ENCODE assay signal across 8 mouse cellular contexts in genomic region chr11:82683765-82684505, GRCm38 (mm10).
DNase-seq lines count a peak whose midpoint lies in the region; ATAC-seq lines count a peak whose summit lies in the region.

No protein-coding gene starts in this region.

- WGBS in embryonic facial prominence, embryonic 15.5 days = 47% methylated on average over 12 of the region's 12 CpGs
- 52% methylated on average over 12 of the region's 12 CpGs for WGBS in neural tube, embryonic 15.5 days

- H3K4me3 ChIP-seq in embryonic facial prominence, embryonic 15.5 days (replicated peaks) = no peak overlapping the region
- no peak overlapping the region for H3K4me3 ChIP-seq in neural tube, embryonic 15.5 days (replicated peaks)

- H3K9ac ChIP-seq in embryonic facial prominence, embryonic 15.5 days = no peak overlapping the region
- H3K9ac ChIP-seq in neural tube, embryonic 15.5 days (replicated peaks) = no peak overlapping the region; the same call in 1 of the 2 replicates

- no peak for DNase-seq in frontal cortex, postnatal 25 days (ENCODE audit: low spot score in 2 of 2)
- DNase-seq in right cerebral cortex, adult 18-20 months = peak; percentile 39
- DNase-seq in right cerebral cortex, postnatal 36 days (ENCODE audit: low spot score in 2 of 2) = no peak
- peak; percentile 53 to 62 for DNase-seq in kidney, postnatal 4 days

- peak; percentile 61 for ATAC-seq in frontal cortex, adult (ENCODE audit: low TSS enrichment)
- ATAC-seq in embryonic facial prominence, embryonic 15.5 days (ENCODE audit: insufficient number of reproducible peaks, low FRiP score, low TSS enrichment, low read depth) = peak; percentile 64; the same call in 1 of the 2 replicates
- ATAC-seq in neural tube, embryonic 15.5 days (ENCODE audit: low FRiP score) = peak; percentile 69; the same call in 1 of the 2 replicates
- no peak for ATAC-seq in megakaryocyte, adult 5-6 weeks (ENCODE audit: poor library complexity, severe bottlenecking)

- H3K4me1 ChIP-seq in embryonic facial prominence, embryonic 15.5 days = peaks cover 16% of the 10 kb centered on the region
- peaks cover 14% of the 10 kb centered on the region for H3K4me1 ChIP-seq in neural tube, embryonic 15.5 days

- H3K36me3 ChIP-seq in embryonic facial prominence, embryonic 15.5 days = no peaks in the 10 kb centered on the region
- H3K36me3 ChIP-seq in neural tube, embryonic 15.5 days = no peaks in the 10 kb centered on the region

- H3K27me3 ChIP-seq in embryonic facial prominence, embryonic 15.5 days = peaks cover 8% of the 10 kb centered on the region; the same call in 1 of the 2 replicates
- H3K27me3 ChIP-seq in neural tube, embryonic 15.5 days (replicated peaks) = peaks cover 8% of the 10 kb centered on the region

- 0 out of 2 replicates have a peak overlapping the region, but pooled peaks have one; percentile 3 for H3K4me2 ChIP-seq in embryonic facial prominence, embryonic 15.5 days (replicated peaks)
- H3K4me2 ChIP-seq in neural tube, embryonic 15.5 days = no peak overlapping the region

- peak overlapping the region; percentile 71; the same call in 1 of the 2 replicates for H3K27ac ChIP-seq in embryonic facial prominence, embryonic 15.5 days (replicated peaks)
- no peak overlapping the region for H3K27ac ChIP-seq in neural tube, embryonic 15.5 days (replicated peaks)

- H3K9me3 ChIP-seq in embryonic facial prominence, embryonic 15.5 days (replicated peaks) = no peaks in the 10 kb centered on the region
- H3K9me3 ChIP-seq in neural tube, embryonic 15.5 days (replicated peaks) = no peaks in the 10 kb centered on the region

Comparison
In these comparisons a context has a peak if more than half of its experiments do, and no peak if none do; other contexts are left out.
1. DNase-seq: peak in right cerebral cortex, adult 18-20 months (single experiment) and kidney, postnatal 4 days (2 of 2); none in frontal cortex, postnatal 25 days (0 of 2) and right cerebral cortex, postnatal 36 days (0 of 2).